Mouse (Mus musculus) erythroid progenitor cell, adult 5-6 weeks (primary cell): Measurements from ENCODE around the gene Cntnap1. TPM values are rescaled to one million over a fixed set of nuclear protein-coding genes. Genes with fewer than 3 reads are reported as not detected.

ENCODE experiments used
- ATAC-seq: replicated peaks from 2 replicates; pipeline ENCODE4 v1.8.0; 2016; ENCODE audit warnings: moderate number of reproducible peaks, mild to moderate bottlenecking, moderate TSS enrichment, inconsistent platforms; ENCODE audit not compliant: poor library complexity, low FRiP score, severe bottlenecking
- total RNA-seq, 2 experiments: library from RNA; stranded (forward) in 1 of 2; stranded (reverse) in 1 of 2; fragments of 150-400 nt in 1 of 2; fragments of 186-747, 209-891 nt in 1 of 2; gene quantifications; 2 replicates each; pipeline versions ENCODE4 v1.2.3 to v1.2.4; 2015 to 2017; ENCODE audit warnings: low replicate concordance in 2 of 2

The Cntnap1 gene
- total RNA-seq, 2 experiments from 2014 or later: not detected

GRCm38 (mm10) chr11:101195571-101195970 lies 25.2 kb downstream of the Cntnap1 start:
- ATAC-seq: no peak

GRCm38 (mm10) chr11:101196175-101196574 lies 25.9 kb downstream of the Cntnap1 start:
- ATAC-seq: no peak

DNA sequence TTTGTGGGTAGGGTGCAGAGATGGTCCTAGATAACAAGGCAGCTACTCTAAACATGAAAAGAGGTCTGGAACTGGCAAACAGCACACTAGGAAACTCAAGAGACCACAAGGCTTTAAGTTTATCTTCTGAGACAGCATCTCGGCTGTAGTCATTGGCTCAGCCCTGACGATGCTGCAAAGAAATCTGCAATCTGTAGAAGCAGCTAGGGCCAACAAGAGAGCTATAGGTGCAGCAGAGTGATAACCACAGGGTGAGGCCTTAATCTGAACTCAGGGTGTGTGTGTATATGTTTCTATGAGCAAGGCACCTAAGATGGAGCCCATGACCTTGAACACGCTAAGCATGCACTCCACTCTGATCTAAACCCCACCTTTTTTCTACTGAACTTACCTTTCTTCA lies 29.2 kb downstream of the Cntnap1 start:
- peak; percentile 71 for ATAC-seq

DNA sequence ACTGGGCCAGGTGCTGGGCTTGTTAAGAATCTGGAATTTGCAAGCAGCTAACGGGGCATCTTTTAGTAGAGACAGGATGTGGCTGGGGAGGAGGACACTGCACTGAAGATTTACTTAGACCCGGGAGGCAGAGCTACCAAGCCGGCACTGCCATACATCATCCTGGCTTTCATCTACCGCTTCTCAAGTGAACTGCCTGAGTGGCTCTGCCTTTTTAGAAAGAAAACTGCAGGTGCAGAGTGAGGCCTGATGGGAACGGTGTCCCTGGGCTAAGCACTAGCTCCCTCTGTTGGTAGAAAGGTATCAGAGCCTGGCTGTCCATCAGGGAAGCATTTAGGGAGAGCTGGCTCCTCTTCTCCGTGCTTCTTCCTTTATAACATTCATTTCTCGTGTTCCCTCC lies 30.7 kb downstream of the Cntnap1 start:
- peak; percentile 74 for ATAC-seq

- peak; percentile 85 for ATAC-seq
These were observed 41.6 kb downstream of the Cntnap1 start for GRCm38 (mm10) chr11:101211970-101212369.

DNA sequence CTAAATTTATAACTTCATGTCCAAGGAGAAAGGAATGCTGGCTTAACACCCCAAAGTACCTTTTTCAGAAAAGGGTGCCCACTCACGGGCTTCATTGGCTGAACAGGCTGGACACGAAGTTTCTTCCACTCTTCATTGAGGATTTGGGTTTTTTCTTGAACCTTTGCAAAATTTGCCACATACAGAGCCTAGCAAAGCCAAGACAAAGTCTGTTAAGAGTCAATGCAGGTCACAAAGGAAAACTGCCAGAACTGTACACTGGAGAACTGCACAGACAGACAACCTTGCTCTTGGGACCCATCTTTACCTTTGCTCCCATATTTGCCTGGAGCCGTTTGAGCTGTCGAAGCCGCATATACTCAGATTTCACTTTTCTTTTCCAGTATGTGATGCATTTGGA lies 46.6 kb downstream of the Cntnap1 start:
- ATAC-seq: no peak

GRCm38 (mm10) chr11:101218436-101219055 lies 48.2 kb downstream of the Cntnap1 start:
- ATAC-seq: no peak

DNA sequence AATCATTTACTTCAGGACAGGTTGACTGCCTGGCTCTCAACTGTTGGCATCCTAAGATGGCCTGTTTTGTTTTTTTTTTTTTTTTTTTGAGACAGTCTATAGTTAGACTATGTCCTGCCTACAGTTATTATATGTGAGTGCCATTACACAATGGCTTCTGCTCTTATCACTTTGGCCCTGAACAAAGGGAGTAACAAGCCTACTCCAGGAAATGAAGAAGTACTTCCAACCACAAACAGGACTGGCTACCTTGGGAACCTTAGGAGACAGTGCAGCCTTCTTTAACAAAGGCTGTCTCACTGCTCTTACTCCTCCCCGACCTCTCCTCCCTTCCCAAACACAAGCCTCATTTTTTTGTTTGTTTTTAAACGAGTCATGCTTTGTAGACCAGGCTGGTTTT lies 50.5 kb downstream of the Cntnap1 start:
- no peak for ATAC-seq

DNA sequence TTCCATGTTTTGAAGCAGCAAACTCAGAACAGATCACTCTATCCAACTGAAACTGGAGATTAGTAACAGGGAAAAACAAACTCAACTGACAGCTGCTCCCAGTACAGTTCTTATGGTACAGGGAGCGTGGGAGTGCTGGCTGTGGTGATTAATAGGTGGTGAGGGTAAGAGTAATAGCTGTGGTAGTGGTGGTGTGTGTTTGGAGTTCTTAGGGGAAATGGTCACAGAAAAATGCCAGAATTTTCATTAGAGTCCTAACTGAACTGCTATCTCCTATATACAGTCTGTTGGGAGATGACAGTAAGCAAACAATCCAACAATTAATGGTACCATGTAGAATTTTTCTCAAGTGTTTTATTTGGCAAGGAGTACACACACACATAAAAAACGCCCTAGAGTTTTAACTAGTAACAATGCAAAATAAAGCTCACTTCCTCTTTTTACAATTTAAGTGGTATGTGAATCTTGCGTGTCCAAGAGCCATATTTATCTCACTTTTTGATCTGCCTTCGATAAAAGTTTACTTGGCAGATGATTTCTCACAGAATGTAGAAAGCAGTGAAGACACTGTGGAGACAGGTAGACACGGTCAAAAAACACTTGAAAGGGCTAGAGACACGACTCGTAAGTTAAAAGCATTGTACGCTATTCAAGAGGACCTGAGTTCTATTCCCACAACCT lies 51.1 kb downstream of the Cntnap1 start:
- ATAC-seq: no peak

GRCm38 (mm10) chr11:101224337-101224736 lies 54.0 kb downstream of the Cntnap1 start:
- no peak for ATAC-seq

- ATAC-seq: peak; percentile 16; the same call in 1 of the 2 replicates
These were observed 55.2 kb downstream of the Cntnap1 start for GRCm38 (mm10) chr11:101225331-101226064.

- peak; percentile 96 for ATAC-seq
These were observed 55.9 kb downstream of the Cntnap1 start, which contains the start of gene Ezh1 for GRCm38 (mm10) chr11:101226065-101226701. Gene Ezh1, minus strand, starts transcription at chr11:101226463.

DNA sequence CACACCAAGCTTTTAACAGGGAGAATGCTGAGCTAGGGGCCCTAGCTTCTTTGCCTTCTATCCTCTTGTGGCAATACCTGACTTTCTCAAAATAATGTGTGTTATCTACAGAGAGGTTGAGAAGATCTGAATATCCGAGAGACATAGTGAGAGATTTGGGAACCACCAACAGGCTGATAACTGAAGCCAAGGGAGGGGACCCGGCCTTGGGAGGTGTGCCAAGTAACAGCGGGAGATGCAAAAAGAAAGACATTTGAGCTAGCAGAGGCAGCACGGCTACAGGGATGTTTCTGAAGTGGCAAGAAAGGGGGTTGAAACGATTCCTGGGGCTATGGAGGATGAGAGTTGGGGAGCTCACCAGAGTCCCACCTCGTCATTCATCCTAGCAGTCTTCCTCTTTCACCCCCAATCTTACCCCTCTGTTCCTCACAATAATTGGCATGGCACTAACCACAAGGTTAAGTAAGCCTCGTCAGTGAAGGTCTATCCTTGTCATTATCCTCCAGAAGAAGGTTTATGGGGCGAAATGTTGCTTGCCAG lies 59.1 kb downstream of the Cntnap1 start:
- no peak for ATAC-seq

- ATAC-seq: no peak
These were observed 59.8 kb downstream of the Cntnap1 start for GRCm38 (mm10) chr11:101230061-101230511.

GRCm38 (mm10) chr11:101230526-101230925 lies 60.2 kb downstream of the Cntnap1 start:
- ATAC-seq: no peak

DNA sequence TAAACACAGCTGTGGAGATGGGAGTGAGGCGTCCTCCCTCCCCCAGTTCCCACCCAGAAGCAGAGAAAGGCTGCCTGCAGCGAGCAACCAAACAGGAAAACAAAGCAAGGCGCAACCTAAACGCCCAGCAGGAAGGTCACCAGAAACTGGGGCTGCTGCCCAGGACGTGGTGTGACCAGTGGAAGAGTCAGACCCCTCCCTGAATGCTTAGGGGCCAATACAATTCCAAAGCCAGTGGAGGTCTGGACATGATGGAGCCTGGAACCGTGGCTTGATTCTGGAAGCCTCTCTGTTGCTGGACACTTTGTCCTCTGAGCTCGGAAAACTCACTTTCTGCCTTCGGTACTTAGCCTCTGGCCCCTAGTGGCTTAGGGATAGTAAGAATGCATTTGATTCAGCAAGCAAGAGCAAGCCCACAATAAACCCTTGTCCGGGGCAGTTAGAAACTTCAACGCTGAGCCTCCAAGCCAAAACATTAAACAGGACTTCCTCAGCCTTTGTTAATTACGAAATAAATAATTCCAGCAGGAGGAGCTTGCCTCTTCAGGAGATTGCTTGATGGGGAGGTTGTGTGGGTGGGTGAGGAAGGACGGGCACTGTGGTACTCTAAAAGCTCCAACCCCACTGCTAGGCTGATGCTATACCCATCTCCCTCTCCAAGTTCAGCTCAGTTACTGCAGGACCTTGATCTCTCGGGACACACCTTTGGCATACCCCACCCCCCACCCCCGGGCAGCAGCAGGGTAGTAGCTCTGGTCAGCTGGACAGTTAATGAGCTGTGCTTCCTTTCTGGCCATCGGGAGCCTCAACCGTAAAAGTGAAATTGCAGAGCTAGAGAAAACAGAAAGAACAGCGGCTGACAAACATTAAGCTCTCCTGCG lies 60.9 kb downstream of the Cntnap1 start:
- no peak for ATAC-seq

DNA sequence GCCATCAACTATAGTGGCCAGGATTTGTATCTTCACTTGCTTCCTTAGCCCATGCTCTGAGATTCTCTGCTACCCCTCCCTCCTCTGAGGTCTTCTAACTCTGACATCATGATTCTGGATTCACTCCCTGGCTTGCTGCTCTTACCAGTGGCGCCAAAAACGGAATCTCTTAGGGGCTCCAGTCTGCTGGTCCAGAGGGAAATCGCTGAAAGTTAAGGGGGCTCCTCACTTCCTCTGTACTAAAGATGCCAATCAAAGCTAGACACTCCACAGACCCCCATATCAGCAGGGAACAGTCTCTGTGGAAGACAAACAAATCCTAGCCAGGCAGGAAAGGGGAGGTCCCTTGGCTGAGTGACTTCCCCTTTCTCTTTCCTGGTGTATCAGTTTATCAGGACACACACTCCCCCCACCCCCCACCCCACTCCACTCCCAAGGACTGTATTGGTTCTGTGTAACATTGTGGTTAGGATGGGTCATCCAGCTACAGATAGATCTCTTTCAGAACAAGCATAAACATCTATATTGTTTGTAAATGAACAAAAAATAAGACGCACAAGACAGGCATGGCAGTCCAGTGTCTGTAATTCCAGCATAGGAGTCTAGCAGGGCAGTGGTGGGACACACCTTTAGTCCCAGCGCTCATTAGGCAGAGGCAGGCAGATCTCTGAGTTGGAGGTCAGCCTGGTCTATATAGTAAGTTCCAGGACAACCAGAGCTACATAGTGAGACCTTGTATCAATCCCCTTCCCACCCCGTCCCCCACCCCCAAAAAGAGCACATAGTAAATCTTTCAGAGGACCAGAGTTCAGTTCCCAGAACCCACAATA lies 61.9 kb downstream of the Cntnap1 start:
- no peak for ATAC-seq

- ATAC-seq: no peak
These were observed 62.9 kb downstream of the Cntnap1 start for GRCm38 (mm10) chr11:101233240-101233639.
